Mouse (Mus musculus) cerebellum, adult 2 months (tissue): ENCODE measurements around the gene Socs7.

Source experiments
- CTCF ChIP-seq: fragments of 200-500 bp; IDR thresholded peaks from 2 replicates; pipeline ENCODE4 v1.5.1; 2011; ENCODE audit warnings: low read depth, mild to moderate bottlenecking, control low read depth, low read length, moderate library complexity, borderline replicate concordance; ENCODE audit not compliant: insufficient read depth
- POLR2A ChIP-seq: fragments of 200-500 bp; IDR thresholded peaks from 2 replicates; pipeline ENCODE4 v1.6.1; 2011; ENCODE audit warnings: low read length, control low read depth, borderline replicate concordance; ENCODE audit not compliant: insufficient read depth

DNA sequence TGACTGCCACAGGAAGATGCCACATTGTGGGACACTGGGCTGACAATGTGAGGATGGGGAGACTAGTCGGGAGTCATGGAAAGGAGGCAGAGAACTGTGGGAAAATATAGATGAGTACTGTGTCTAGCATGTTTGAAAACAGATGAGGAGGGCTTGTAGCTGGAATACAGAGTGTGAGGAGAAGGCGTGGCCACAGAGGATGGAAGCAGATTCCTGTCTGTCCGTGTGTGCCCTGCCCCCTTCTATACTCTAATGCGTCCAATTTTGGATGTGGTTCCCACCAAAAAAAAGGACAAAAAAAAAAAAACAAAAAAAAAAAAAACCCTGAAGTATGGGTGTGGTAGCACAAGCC is 66.4 kb downstream of the Socs7 start:
- TF ChIP-seq CTCF, result no peak
- TF ChIP-seq POLR2A, result no peak
